Mouse (Mus musculus) layer of hippocampus, adult 2 months (tissue): ENCODE results near the gene Tob1. TPM values are rescaled to one million over a fixed set of nuclear protein-coding genes. Genes with fewer than 3 reads are reported as not detected.

Source experiments
- DNase-seq, 2 experiments: peaks; one replicate each; pipeline ENCODE4 v3.0.0; 2022; ENCODE audit warnings: low spot score in 2 of 2
- H3K27ac ChIP-seq: fragments of 200-600 bp; 2 replicates; pipeline ENCODE4 v1.8.1; 2022
- H3K4me3 ChIP-seq: fragments of 200-600 bp; 2 replicates; pipeline ENCODE4 v1.8.1; 2022; ENCODE audit warnings: mild to moderate bottlenecking
- CTCF ChIP-seq: fragments of 200-600 bp; conservative IDR thresholded peaks from 2 replicates; pipeline ENCODE4 v1.8.1; 2022; ENCODE audit warnings: antibody characterized with exemption, mild to moderate bottlenecking, moderate library complexity
- total RNA-seq, 2 experiments: library from RNA; stranded (reverse); gene quantifications; 2 replicates each; pipeline ENCODE4 v1.2.3; 2021

The Tob1 gene
- total RNA-seq, 2 experiments from 2014 or later = 36.6 to 39.2 TPM

DNA sequence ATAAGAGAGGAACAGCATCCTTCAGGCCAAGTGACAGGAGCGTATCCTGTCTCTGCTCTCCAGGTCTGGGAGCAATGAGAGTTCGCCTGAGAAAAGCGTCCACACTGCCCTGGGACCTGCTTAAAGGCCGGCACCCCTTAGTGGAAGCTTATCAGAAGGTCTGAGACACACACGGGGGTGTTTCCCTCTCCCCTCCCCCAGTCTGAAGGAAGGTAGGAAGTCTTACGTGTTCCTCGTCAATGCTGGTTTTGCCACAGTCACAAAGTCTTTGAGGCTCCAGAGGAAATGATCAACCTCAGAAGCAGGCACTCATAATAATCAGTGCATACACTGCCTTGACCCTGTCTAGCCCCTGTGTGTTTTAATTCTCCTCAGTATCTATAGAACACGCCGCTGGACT lies 12.3 kb downstream of the Tob1 start:
- Histone ChIP-seq H3K27ac (no peak overlapping the region), H3K4me3 (no peak overlapping the region)
- TF ChIP-seq CTCF = no peak
- no peak for DNase-seq

DNA sequence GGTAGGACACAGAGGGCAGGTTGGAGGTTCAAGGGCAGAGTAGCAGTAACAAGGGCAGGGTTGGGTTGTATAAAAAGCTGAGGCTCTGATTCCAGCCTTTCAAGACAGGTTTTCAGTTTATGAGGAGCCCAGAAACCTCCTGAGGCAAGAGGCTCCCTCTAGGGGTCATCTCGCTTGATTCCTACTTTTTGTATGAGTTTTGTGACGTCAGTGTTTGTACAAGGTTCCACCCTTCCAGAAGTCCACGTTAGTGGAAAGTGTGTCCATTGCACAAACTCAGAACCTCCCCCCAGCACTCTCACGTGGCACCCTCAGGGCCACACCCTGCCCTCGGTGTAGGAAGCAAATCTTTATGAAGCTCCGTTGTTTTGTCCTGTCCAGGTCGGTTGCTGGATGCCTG lies 14.7 kb downstream of the Tob1 start:
- H3K4me3 ChIP-seq = no peak overlapping the region
- TF ChIP-seq CTCF = peak; percentile 85
- peak in 1 of 2 experiments; percentile 37 for DNase-seq
- H3K27ac ChIP-seq = no peak overlapping the region

GRCm38 (mm10) chr11:94228416-94228815 lies 17.2 kb downstream of the Tob1 start:
- Histone ChIP-seq H3K27ac (no peak overlapping the region), H3K4me3 (no peak overlapping the region)
- no peak for TF ChIP-seq CTCF
- DNase-seq = no peak

DNA sequence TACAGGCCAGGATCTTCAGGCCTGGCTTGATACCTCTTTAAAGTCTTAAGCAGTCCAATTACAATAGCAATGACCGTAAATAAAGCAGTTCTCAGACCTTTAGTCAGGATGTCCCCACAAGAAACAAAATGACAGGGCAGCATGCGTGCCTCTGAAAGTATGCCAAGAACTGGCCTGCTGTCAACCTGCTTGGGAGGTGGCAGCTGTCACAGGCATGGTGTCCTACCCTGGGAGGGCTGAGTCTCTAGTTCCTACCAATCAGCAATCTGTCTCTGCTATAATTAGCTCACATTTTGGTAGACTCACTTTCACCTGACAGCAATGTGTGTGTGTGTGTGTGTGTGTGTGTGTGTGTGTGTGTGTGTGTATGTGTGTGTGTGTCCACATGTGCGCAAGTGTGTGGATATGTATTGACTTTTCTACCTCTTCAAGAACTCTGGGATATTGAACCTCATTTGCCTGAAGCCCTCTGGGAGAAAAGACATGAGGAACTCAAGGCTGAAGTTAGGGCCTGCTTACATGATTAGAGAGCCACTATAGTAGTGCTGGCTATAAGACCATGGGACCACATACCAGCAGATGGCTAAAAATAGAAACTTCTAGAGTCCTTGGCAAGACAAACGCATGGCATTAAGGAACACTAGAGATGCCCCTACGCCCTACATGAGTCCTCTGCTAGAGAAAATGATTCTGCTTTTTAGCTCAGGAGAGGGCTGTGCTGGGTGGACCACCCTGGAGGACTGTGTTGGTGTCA lies 18.1 kb downstream of the Tob1 start:
- no peak for DNase-seq
- no peak for TF ChIP-seq CTCF
- Histone ChIP-seq H3K27ac (no peak overlapping the region), H3K4me3 (no peak overlapping the region)

- Histone ChIP-seq H3K4me3 (no peak overlapping the region), H3K27ac (no peak overlapping the region)
- DNase-seq = no peak
- no peak for TF ChIP-seq CTCF
These were observed 19.0 kb downstream of the Tob1 start for GRCm38 (mm10) chr11:94230244-94230643.

GRCm38 (mm10) chr11:94231821-94232552 lies 20.7 kb downstream of the Tob1 start:
- TF ChIP-seq CTCF = no peak
- Histone ChIP-seq H3K27ac (peak overlapping the region; percentile 64; the same call in 1 of the 2 replicates), H3K4me3 (no peak overlapping the region)
- DNase-seq = no peak

- Histone ChIP-seq H3K4me3 (no peak overlapping the region), H3K27ac (peak overlapping the region; percentile 80)
- no peak for TF ChIP-seq CTCF
- DNase-seq = peak in 1 of 2 experiments; percentile 43
These were observed 22.2 kb downstream of the Tob1 start for GRCm38 (mm10) chr11:94233405-94233804.

DNA sequence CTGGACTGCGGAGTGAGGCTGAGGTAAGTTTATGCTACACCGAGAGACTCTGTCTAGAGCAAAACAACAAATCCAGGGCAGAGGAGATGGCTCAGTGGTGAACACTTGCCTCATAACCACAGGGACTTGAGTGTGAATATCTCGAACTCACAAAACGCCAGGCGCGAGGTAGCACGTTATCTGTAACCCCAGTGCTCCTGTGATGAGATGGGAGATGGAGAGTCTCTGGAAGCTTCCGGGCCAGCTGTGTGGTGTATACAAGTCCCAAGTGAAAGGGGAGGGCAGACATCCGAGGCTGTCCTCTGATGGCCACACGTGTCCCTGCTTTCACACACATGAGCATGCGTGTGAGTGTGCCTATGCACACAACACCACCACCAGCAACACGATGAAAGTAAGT lies 23.1 kb downstream of the Tob1 start:
- no peak overlapping the region for H3K4me3 ChIP-seq
- no peak for TF ChIP-seq CTCF
- H3K27ac ChIP-seq = peak overlapping the region; percentile 80
- DNase-seq = no peak

- no peak for TF ChIP-seq CTCF
- Histone ChIP-seq H3K27ac (peak overlapping the region; percentile 80; the same call in 1 of the 2 replicates), H3K4me3 (no peak overlapping the region)
- DNase-seq = no peak
These were observed 23.6 kb downstream of the Tob1 start for GRCm38 (mm10) chr11:94234857-94235256.

GRCm38 (mm10) chr11:94236074-94236473 lies 24.8 kb downstream of the Tob1 start:
- H3K27ac ChIP-seq = peak overlapping the region; percentile 80
- peak; percentile 73 to 86 for DNase-seq
- H3K4me3 ChIP-seq = peak overlapping the region; percentile 27; the same call in 1 of the 2 replicates
- TF ChIP-seq CTCF = peak; percentile 93

- no peak overlapping the region for H3K27ac ChIP-seq
- DNase-seq = no peak
- no peak for TF ChIP-seq CTCF
- H3K4me3 ChIP-seq = no peak overlapping the region
These were observed 27.5 kb downstream of the Tob1 start for GRCm38 (mm10) chr11:94238786-94239185.

DNA sequence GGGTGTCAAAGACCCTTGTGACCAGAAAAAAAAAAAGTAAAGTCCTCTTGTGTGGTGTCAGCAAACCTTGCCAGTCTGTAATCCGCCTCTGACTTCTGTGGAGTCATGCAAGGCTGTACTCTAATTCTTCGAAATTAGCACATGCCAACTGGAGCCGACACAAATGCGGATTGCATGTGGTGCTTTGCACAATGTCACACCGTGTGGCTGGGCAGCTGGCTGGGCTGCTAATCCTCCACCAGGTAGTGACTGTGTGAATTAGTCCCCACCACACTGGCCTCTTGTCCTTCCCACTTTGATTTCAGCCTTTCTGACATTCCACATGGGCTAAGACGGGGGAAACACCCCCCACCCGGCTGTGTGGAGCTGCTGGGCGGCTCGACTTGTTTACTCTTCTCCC lies 28.5 kb downstream of the Tob1 start:
- TF ChIP-seq CTCF = no peak
- DNase-seq = no peak
- Histone ChIP-seq H3K27ac (peak overlapping the region; percentile 59; the same call in 1 of the 2 replicates), H3K4me3 (no peak overlapping the region)

DNA sequence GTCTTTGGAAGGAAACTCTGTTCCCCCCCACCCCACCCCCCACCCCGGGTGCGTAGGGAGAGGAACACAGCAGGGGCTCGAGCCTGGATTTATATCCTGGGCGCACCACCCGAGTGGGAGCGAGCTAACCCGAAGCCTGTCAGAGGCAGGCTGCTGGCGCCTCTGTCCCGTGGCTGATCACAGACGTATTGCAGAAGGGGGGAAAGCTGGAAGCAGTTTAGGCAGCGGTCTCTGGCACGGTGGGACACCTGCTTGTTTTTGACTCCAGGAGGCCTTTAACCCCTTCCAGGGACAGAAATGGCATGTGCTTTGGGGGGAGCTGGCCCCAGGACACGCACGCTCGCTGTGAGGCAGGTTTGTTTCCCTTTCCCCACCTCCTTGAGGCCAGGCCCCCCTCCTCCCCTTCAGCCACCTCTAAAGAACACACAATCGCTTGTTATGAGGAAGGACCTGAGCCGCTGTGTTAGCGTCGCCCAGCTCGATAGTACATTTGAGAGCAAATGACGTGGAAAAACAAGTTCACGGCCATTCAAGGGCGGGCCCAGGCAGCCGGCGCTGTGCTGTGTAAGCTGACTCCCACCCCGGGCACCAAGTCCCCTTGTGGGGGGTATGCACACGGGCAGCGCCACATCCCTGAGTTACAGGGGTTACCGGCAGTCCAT lies 31.6 kb downstream of the Tob1 start:
- H3K4me3 ChIP-seq = peak overlapping the region; percentile 10; the same call in 1 of the 2 replicates
- DNase-seq = no peak
- no peak for TF ChIP-seq CTCF
- H3K27ac ChIP-seq = no peak overlapping the region
